Mouse (Mus musculus): ENCODE data around the gene Tmem123.

The Tmem123 gene

GRCm38 (mm10) chr9:7763614-7764300 lies at the start of gene Tmem123:
Tmem123 (plus strand) TSS chr9:7764041.
- peak; percentile 95 for DNase-seq (ENCODE audit: low spot score)

- DNase-seq (ENCODE audit: low spot score): no peak
These were observed 49.6 kb upstream of the Tmem123 start for GRCm38 (mm10) chr9:7714062-7714907.

- DNase-seq (ENCODE audit: low spot score): no peak
These were observed 49.0 kb upstream of the Tmem123 start for GRCm38 (mm10) chr9:7714908-7715175.

GRCm38 (mm10) chr9:7721543-7721942 lies 42.3 kb upstream of the Tmem123 start:
- DNase-seq (ENCODE audit: low spot score): no peak

- no peak for DNase-seq (ENCODE audit: low spot score)
These were observed 34.8 kb upstream of the Tmem123 start for GRCm38 (mm10) chr9:7728997-7729396.

GRCm38 (mm10) chr9:7742696-7743095 lies 21.1 kb upstream of the Tmem123 start:
- no peak for DNase-seq (ENCODE audit: low spot score)

- DNase-seq (ENCODE audit: low spot score): no peak
These were observed 19.7 kb upstream of the Tmem123 start for GRCm38 (mm10) chr9:7744156-7744555.

GRCm38 (mm10) chr9:7748881-7749280 lies 15.0 kb upstream of the Tmem123 start:
- DNase-seq (ENCODE audit: low spot score): no peak

GRCm38 (mm10) chr9:7749537-7749936 lies 14.3 kb upstream of the Tmem123 start:
- no peak for DNase-seq (ENCODE audit: low spot score)

GRCm38 (mm10) chr9:7755889-7756423 lies 7.9 kb upstream of the Tmem123 start:
- DNase-seq (ENCODE audit: low spot score): no peak

GRCm38 (mm10) chr9:7761906-7762455 lies 1.9 kb upstream of the Tmem123 start:
- DNase-seq (ENCODE audit: low spot score): no peak

GRCm38 (mm10) chr9:7762741-7763140 lies 1.1 kb upstream of the Tmem123 start:
- no peak for DNase-seq (ENCODE audit: low spot score)

- DNase-seq (ENCODE audit: low spot score): no peak
These were observed 626 bp downstream of the Tmem123 start for GRCm38 (mm10) chr9:7764463-7764871.

GRCm38 (mm10) chr9:7765236-7765635 lies 1.4 kb downstream of the Tmem123 start:
- DNase-seq (ENCODE audit: low spot score): no peak

- DNase-seq (ENCODE audit: low spot score): no peak
These were observed 2.7 kb downstream of the Tmem123 start for GRCm38 (mm10) chr9:7766582-7766981.

GRCm38 (mm10) chr9:7767526-7767925 lies 3.7 kb downstream of the Tmem123 start:
- DNase-seq (ENCODE audit: low spot score): no peak

- no peak for DNase-seq (ENCODE audit: low spot score)
These were observed 5.2 kb downstream of the Tmem123 start for GRCm38 (mm10) chr9:7769081-7769480.

GRCm38 (mm10) chr9:7769491-7769890 lies 5.7 kb downstream of the Tmem123 start:
- DNase-seq (ENCODE audit: low spot score): no peak

- no peak for DNase-seq (ENCODE audit: low spot score)
These were observed 8.5 kb downstream of the Tmem123 start for GRCm38 (mm10) chr9:7772361-7772760.

GRCm38 (mm10) chr9:7772773-7773454 lies 9.1 kb downstream of the Tmem123 start:
- no peak for DNase-seq (ENCODE audit: low spot score)

GRCm38 (mm10) chr9:7773686-7774085 lies 9.8 kb downstream of the Tmem123 start:
- no peak for DNase-seq (ENCODE audit: low spot score)

GRCm38 (mm10) chr9:7774538-7774937 lies 10.7 kb downstream of the Tmem123 start:
- DNase-seq (ENCODE audit: low spot score): no peak
